Mouse (Mus musculus): ENCODE results near the gene Itpkc. TPM values are rescaled to one million over a fixed set of nuclear protein-coding genes. Genes with fewer than 3 reads are reported as not detected.

The Itpkc gene
- polyA plus RNA-seq, 2 experiments, result 1.3 to 2.0 TPM

DNA sequence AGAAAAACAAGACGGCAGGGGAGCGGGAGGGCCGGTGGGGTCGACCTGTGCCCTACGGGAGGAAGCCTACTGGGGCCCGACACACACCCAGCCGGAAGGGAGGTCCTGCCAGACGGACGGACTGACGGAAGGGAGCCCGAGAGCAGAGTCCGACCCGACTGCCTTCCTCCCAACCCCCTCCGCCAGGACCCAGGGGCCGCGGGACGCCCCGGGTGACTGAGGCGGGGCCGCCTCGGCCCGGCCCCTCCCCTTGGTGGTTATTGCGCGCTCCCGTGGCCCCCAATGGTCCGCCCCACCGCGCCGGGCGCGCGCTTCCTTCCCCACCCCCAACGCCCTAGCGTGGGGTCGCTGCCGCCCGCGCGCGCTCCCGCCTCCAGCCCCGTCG is 62.2 kb downstream of the Itpkc start:
- H3K4me3 ChIP-seq (ENCODE audit: insufficient read depth in 1 of 2, low read depth in 2 of 2, low read length in 2 of 2), result peak overlapping the region; percentile 77 to 81
- no peaks in the 10 kb centered on the region for H3K27me3 ChIP-seq (ENCODE audit: control insufficient read depth, insufficient read depth, low read length)
- TF ChIP-seq CTCF (IDR thresholded peaks at IDR 0.05; ENCODE audit: low read depth) (no peak), EP300 (IDR thresholded peaks at IDR 0.05; ENCODE audit: low read depth) (no peak)
- H3K9ac ChIP-seq (replicated peaks), result peak overlapping the region; percentile 74
- ATAC-seq (ENCODE audit: insufficient read depth) (peak; percentile 75), DNase-seq (ENCODE audit: low read depth in 3 of 3, low spot score in 3 of 3) (peak; percentile 59 to 67 (median 66))
- no peaks in the 10 kb centered on the region for H3K36me3 ChIP-seq (replicated peaks; ENCODE audit: control insufficient read depth, insufficient read depth, low read depth)
- peaks cover 0 to 12% of the 10 kb centered on the region in 2 experiments; a peak in 3 of 4 replicates for H3K4me1 ChIP-seq (replicated peaks; ENCODE audit: control insufficient read depth in 2 of 2, insufficient read depth in 2 of 2, low read length in 1 of 2)
- H3K4me2 ChIP-seq (ENCODE audit: low read depth), result peak overlapping the region; percentile 78
- H3K27ac ChIP-seq, result peak overlapping the region; percentile 53
- H3K9me3 ChIP-seq (ENCODE audit: control insufficient read depth, low read length), result no peaks in the 10 kb centered on the region
- 2% methylated on average over 32 of the region's 43 CpGs for WGBS (ENCODE audit: insufficient replicate concordance)

- WGBS (ENCODE audit: insufficient replicate concordance), result 1% methylated on average over 8 of the region's 8 CpGs
Observed at GRCm38 (mm10) chr7:27165696-27166095, 62.8 kb downstream of the Itpkc start.

GRCm38 (mm10) chr7:27165007-27165655 is 63.3 kb downstream of the Itpkc start:
- H3K27me3 ChIP-seq (ENCODE audit: control insufficient read depth, insufficient read depth, low read length), result no peaks in the 10 kb centered on the region
- peak overlapping the region; percentile 78 for H3K4me2 ChIP-seq (ENCODE audit: low read depth)
- H3K36me3 ChIP-seq (replicated peaks; ENCODE audit: control insufficient read depth, insufficient read depth, low read depth), result no peaks in the 10 kb centered on the region
- DNase-seq (ENCODE audit: low read depth in 3 of 3, low spot score in 3 of 3) (no peak), ATAC-seq (ENCODE audit: insufficient read depth) (no peak)
- H3K4me1 ChIP-seq (replicated peaks; ENCODE audit: control insufficient read depth in 2 of 2, insufficient read depth in 2 of 2, low read length in 1 of 2), result peaks cover 0 to 18% of the 10 kb centered on the region in 2 experiments; a peak in 3 of 4 replicates
- H3K4me3 ChIP-seq (ENCODE audit: insufficient read depth in 1 of 2, low read depth in 2 of 2, low read length in 2 of 2), result peak overlapping the region; percentile 77 to 81; a peak in 3 of 4 replicates
- H3K9ac ChIP-seq (replicated peaks), result peak overlapping the region; percentile 74; the same call in 1 of the 2 replicates
- no peaks in the 10 kb centered on the region for H3K9me3 ChIP-seq (ENCODE audit: control insufficient read depth, low read length)
- no peak for TF ChIP-seq CTCF (IDR thresholded peaks at IDR 0.05; ENCODE audit: low read depth)
- TF ChIP-seq EP300 (IDR thresholded peaks at IDR 0.05; ENCODE audit: low read depth), result no peak
- WGBS (ENCODE audit: insufficient replicate concordance), result 79% methylated on average over 23 of the region's 23 CpGs
- peak overlapping the region; percentile 53; the same call in 1 of the 2 replicates for H3K27ac ChIP-seq

More at GRCm38 (mm10) chr7:27165696-27166095, 62.8 kb downstream of the Itpkc start:
- H3K4me2 ChIP-seq (ENCODE audit: low read depth), result peak overlapping the region; percentile 78
- no peaks in the 10 kb centered on the region for H3K9me3 ChIP-seq (ENCODE audit: control insufficient read depth, low read length)
- peak overlapping the region; percentile 74 for H3K9ac ChIP-seq (replicated peaks)
- H3K27me3 ChIP-seq (ENCODE audit: control insufficient read depth, insufficient read depth, low read length), result no peaks in the 10 kb centered on the region
- no peaks in the 10 kb centered on the region for H3K36me3 ChIP-seq (replicated peaks; ENCODE audit: control insufficient read depth, insufficient read depth, low read depth)
- H3K27ac ChIP-seq, result peak overlapping the region; percentile 53
- peaks cover 0 to 13% of the 10 kb centered on the region in 2 experiments; a peak in 3 of 4 replicates for H3K4me1 ChIP-seq (replicated peaks; ENCODE audit: control insufficient read depth in 2 of 2, insufficient read depth in 2 of 2, low read length in 1 of 2)
- peak overlapping the region; percentile 77 to 81 for H3K4me3 ChIP-seq (ENCODE audit: insufficient read depth in 1 of 2, low read depth in 2 of 2, low read length in 2 of 2)
- no peak for ATAC-seq (ENCODE audit: insufficient read depth)
- DNase-seq (ENCODE audit: low read depth in 3 of 3, low spot score in 3 of 3), result no peak
- TF ChIP-seq EP300 (IDR thresholded peaks at IDR 0.05; ENCODE audit: low read depth) (no peak), CTCF (IDR thresholded peaks at IDR 0.05; ENCODE audit: low read depth) (no peak)

DNA sequence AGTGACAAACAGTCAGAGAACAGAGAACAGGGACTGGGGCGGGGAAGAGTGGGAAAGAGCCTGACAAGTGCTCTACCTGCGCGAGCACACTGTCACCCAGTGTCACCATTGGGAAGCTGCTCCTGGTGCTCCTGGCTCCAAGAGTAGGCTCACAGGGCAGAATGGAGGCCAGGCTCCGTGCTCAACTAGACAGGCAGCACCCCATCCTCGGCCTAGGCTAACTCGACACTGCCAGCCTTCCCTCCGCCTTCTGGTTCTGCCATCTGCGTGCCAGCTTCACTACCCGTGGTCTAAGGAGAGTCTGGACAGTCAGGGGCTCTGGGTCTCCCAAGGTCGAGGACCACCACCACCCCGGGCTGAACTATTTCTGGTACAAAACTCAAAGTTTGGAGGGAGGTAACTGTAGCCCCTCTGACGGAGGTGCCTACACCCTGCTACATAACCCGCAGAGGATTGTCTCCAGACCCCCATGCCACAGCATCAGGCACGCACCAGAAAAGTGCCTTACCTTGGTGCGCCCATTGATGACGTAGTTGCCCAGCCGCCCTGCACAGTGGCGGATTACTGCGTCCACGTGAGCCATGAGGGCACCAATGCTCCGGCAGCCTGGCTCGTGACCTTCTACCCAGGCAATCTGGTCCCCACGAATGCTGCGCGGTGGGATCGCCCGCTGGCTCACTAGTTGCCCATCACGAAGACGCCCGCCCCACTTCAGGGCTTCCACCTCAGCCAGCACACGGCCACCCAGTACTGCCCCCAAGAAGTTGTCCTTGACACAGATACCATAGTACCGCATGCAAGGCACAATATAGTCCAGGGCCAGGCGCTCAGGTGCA is 64.1 kb downstream of the Itpkc start:
- no peak overlapping the region for H3K9ac ChIP-seq (replicated peaks)
- H3K4me1 ChIP-seq (replicated peaks; ENCODE audit: control insufficient read depth in 2 of 2, insufficient read depth in 2 of 2, low read length in 1 of 2), result peaks cover 0 to 19% of the 10 kb centered on the region in 2 experiments; a peak in 3 of 4 replicates

GRCm38 (mm10) chr7:27163450-27163805 is 65.0 kb downstream of the Itpkc start:
- DNase-seq (ENCODE audit: low read depth in 3 of 3, low spot score in 3 of 3) (no peak), ATAC-seq (ENCODE audit: insufficient read depth) (no peak)
- Histone ChIP-seq H3K4me3 (ENCODE audit: insufficient read depth in 1 of 2, low read depth in 2 of 2, low read length in 2 of 2) (no peak overlapping the region), H3K36me3 (replicated peaks; ENCODE audit: control insufficient read depth, insufficient read depth, low read depth) (peaks cover 2% of the 10 kb centered on the region), H3K27me3 (ENCODE audit: control insufficient read depth, insufficient read depth, low read length) (no peaks in the 10 kb centered on the region), H3K4me1 (replicated peaks; ENCODE audit: control insufficient read depth in 2 of 2, insufficient read depth in 2 of 2, low read length in 1 of 2) (peaks cover 0 to 19% of the 10 kb centered on the region in 2 experiments; a peak in 3 of 4 replicates), H3K27ac (no peak overlapping the region), H3K9ac (replicated peaks) (no peak overlapping the region), H3K9me3 (ENCODE audit: control insufficient read depth, low read length) (no peaks in the 10 kb centered on the region), H3K4me2 (ENCODE audit: low read depth) (no peak overlapping the region)
- 77% methylated on average over 5 of the region's 5 CpGs for WGBS (ENCODE audit: insufficient replicate concordance)
- TF ChIP-seq EP300 (IDR thresholded peaks at IDR 0.05; ENCODE audit: low read depth), result no peak
- TF ChIP-seq CTCF (IDR thresholded peaks at IDR 0.05; ENCODE audit: low read depth), result no peak

More for the DNA sequence above, 64.1 kb downstream of the Itpkc start:
- H3K27ac ChIP-seq, result no peak overlapping the region
- H3K27me3 ChIP-seq (ENCODE audit: control insufficient read depth, insufficient read depth, low read length), result no peaks in the 10 kb centered on the region
- TF ChIP-seq CTCF (IDR thresholded peaks at IDR 0.05; ENCODE audit: low read depth) (no peak), EP300 (IDR thresholded peaks at IDR 0.05; ENCODE audit: low read depth) (no peak)
- no peak overlapping the region for H3K4me3 ChIP-seq (ENCODE audit: insufficient read depth in 1 of 2, low read depth in 2 of 2, low read length in 2 of 2)
- H3K4me2 ChIP-seq (ENCODE audit: low read depth), result peak overlapping the region; percentile 8; the same call in 1 of the 2 replicates
- ATAC-seq (ENCODE audit: insufficient read depth), result no peak
- no peaks in the 10 kb centered on the region for H3K9me3 ChIP-seq (ENCODE audit: control insufficient read depth, low read length)
- WGBS (ENCODE audit: insufficient replicate concordance), result 84% methylated on average over 33 of the region's 33 CpGs
- H3K36me3 ChIP-seq (replicated peaks; ENCODE audit: control insufficient read depth, insufficient read depth, low read depth), result no peaks in the 10 kb centered on the region
- no peak for DNase-seq (ENCODE audit: low read depth in 3 of 3, low spot score in 3 of 3)

Data from liver, embryonic 14.5 days (tissue).